Comparison of ENCODE assay signal across 7 mouse cellular contexts in genomic region chrX:74428826-74429276, GRCm38 (mm10). TPM values are rescaled to one million over a fixed set of nuclear protein-coding genes. Genes with fewer than 3 reads are reported as not detected.
DNase-seq lines count a peak whose midpoint lies in the region; ATAC-seq lines count a peak whose summit lies in the region.

G6pdx (minus strand) TSS chrX:74429194.

- peak within 1 kb of the TSS; percentile 71 for H3K9ac ChIP-seq in intestine, embryonic 16.5 days (ENCODE audit: low read depth, low read length)
- peak within 1 kb of the TSS; percentile 62 for H3K9ac ChIP-seq in midbrain, embryonic 11.5 days (ENCODE audit: low read length)

- no peaks in the 10 kb centered on the region for H3K27me3 ChIP-seq in intestine, embryonic 16.5 days (replicated peaks; ENCODE audit: control insufficient read depth, insufficient read depth, low read length)
- H3K27me3 ChIP-seq in midbrain, embryonic 11.5 days (ENCODE audit: control insufficient read depth, insufficient read depth, low read length), result no peaks in the 10 kb centered on the region

- ATAC-seq in intestine, embryonic 16.5 days, result peak; percentile 83
- peak; percentile 89 for ATAC-seq in midbrain, embryonic 11.5 days (ENCODE audit: low FRiP score)

- intact Hi-C loops in left cerebral cortex, postnatal 36 days (cut with DNase I), result no loop called here

- H3K9me3 ChIP-seq in intestine, embryonic 16.5 days (ENCODE audit: control insufficient read depth, low read length), result no peaks in the 10 kb centered on the region
- no peaks in the 10 kb centered on the region for H3K9me3 ChIP-seq in midbrain, embryonic 11.5 days (ENCODE audit: control insufficient read depth, low read length)

- peak within 1 kb of the TSS; percentile 60 for H3K4me3 ChIP-seq in intestine, embryonic 16.5 days (ENCODE audit: low read length)
- peak within 1 kb of the TSS; percentile 54 for H3K4me3 ChIP-seq in midbrain, embryonic 11.5 days (ENCODE audit: low read depth, low read length)

- peak within 1 kb of the TSS; percentile 89 for H3K27ac ChIP-seq in intestine, embryonic 16.5 days (ENCODE audit: low read length)
- peak within 1 kb of the TSS; percentile 57; the same call in 1 of the 2 replicates for H3K27ac ChIP-seq in midbrain, embryonic 11.5 days (ENCODE audit: low read depth, low read length)

- no peaks in the 10 kb centered on the region for H3K36me3 ChIP-seq in intestine, embryonic 16.5 days (ENCODE audit: control insufficient read depth, insufficient read depth, low read length)
- H3K36me3 ChIP-seq in midbrain, embryonic 11.5 days (ENCODE audit: control insufficient read depth, insufficient read depth, low read length), result no peaks in the 10 kb centered on the region

- DNase-seq in adrenal gland, adult 2 months, result peak; percentile 92
- DNase-seq in embryo, embryonic 11.5 days (ENCODE audit: low read depth, low spot score), result peak; percentile 70
- peak; percentile 68 to 86 for DNase-seq in gastrocnemius, postnatal 4 days (ENCODE audit: low spot score in 2 of 2)
- peak; percentile 79 to 84 for DNase-seq in left cerebral cortex, postnatal 36 days (ENCODE audit: low spot score in 2 of 2)
- DNase-seq in midbrain, embryonic 11.5 days (ENCODE audit: low spot score, missing footprints), result peak; percentile 97
- DNase-seq in skeletal muscle tissue, adult 2 months (ENCODE audit: low read depth, low spot score), result peak; percentile 86

- peak within 1 kb of the TSS; percentile 63 for H3K4me2 ChIP-seq in intestine, embryonic 16.5 days (ENCODE audit: low read depth, low read length)
- H3K4me2 ChIP-seq in midbrain, embryonic 11.5 days, result peak within 1 kb of the TSS; percentile 53

- no peaks in the 10 kb centered on the region for H3K4me1 ChIP-seq in intestine, embryonic 16.5 days (ENCODE audit: control insufficient read depth, insufficient read depth, low read length)
- peaks cover 2% of the 10 kb centered on the region; the same call in 1 of the 2 replicates for H3K4me1 ChIP-seq in midbrain, embryonic 11.5 days (ENCODE audit: control insufficient read depth, insufficient read depth, low read length)

- 11% methylated on average over 25 of the region's 25 CpGs for WGBS in intestine, embryonic 16.5 days
- 23% methylated on average over 25 of the region's 25 CpGs for WGBS in midbrain, embryonic 11.5 days

RNA-seq across cellular contexts. Expression of gene G6pdx, which starts in this region (rescaled TPM):
- total RNA-seq in adrenal gland, adult 2 months (2021), result 100 to 1,000 TPM; 169 to 217 TPM
- 55.0 and 66.1 TPM in 2 replicates for polyA plus RNA-seq in adrenal gland, adult 2 months (2012; rRNA removed)
- total RNA-seq in gastrocnemius, postnatal 4 days (2021), result 10 to 100 TPM; 14.0 to 16.2 TPM
- 41.3 and 46.1 TPM in 2 replicates for polyA plus RNA-seq in intestine, embryonic 16.5 days (2015; fragmentation: Nextera tagmentation; extraction: Ambion mirVana)
- total RNA-seq in left cerebral cortex, postnatal 36 days (2021), result 10 to 100 TPM; 25.9 to 26.3 TPM
- polyA plus RNA-seq in midbrain, embryonic 11.5 days (2014; fragmentation: Nextera tagmentation; extraction: Ambion mirVana), result 56.2 and 56.4 TPM in 2 replicates

Comparison
In these comparisons a context has a peak if more than half of its experiments do, and no peak if none do; other contexts are left out.
1. Peak in every context shown above with its lines: DNase-seq, ATAC-seq, H3K4me3 ChIP-seq and H3K27ac ChIP-seq.
2. RNA of gene G6pdx (total RNA-seq): 169 to 217 TPM in adrenal gland, adult 2 months; 25.9 to 26.3 TPM in left cerebral cortex, postnatal 36 days and 14.0 to 16.2 TPM in gastrocnemius, postnatal 4 days; every median in the first group is over 4 times any median in the second.